Mouse (Mus musculus) bone marrow, adult 2 months (tissue): ENCODE data around the gene Zfp282.

Experiments
- CTCF ChIP-seq: fragments of 200-500 bp; IDR thresholded peaks from 2 replicates; pipeline ENCODE4 v1.5.1; 2011; ENCODE audit warnings: low read length, control low read depth; ENCODE audit not compliant: control insufficient read depth, insufficient read depth
- POLR2A ChIP-seq: fragments of 200-500 bp; IDR thresholded peaks from 2 replicates; pipeline ENCODE4 v1.6.1; 2011; ENCODE audit warnings: low read depth, mild to moderate bottlenecking, control low read depth, low read length, borderline replicate concordance; ENCODE audit not compliant: control insufficient read depth

GRCm38 (mm10) chr6:47918768-47919274 lies 41.8 kb downstream of the Zfp282 start:
- TF ChIP-seq CTCF (no peak), POLR2A (no peak)
